Mouse (Mus musculus) lung, embryonic 14.5 days (tissue): Measurements from ENCODE around the gene Cpxm2. TPM values are rescaled to one million over a fixed set of nuclear protein-coding genes. Genes with fewer than 3 reads are reported as not detected.

ENCODE experiments used
- ATAC-seq: fragments of 200-750 bp; cut with Nextera tagmentation; 2 replicates; pipeline ENCODE4 v1.8.0; 2017; ENCODE audit warnings: mild to moderate bottlenecking, moderate TSS enrichment, moderate library complexity; ENCODE audit not compliant: insufficient read depth
- DNase-seq: peaks from one replicate; pipeline ENCODE4 v3.0.0-alpha.2; 2015
- H3K27ac ChIP-seq: fragments of 300-500 bp; sonication (generic); 2 replicates; pipeline ENCODE4 v1.5.1; 2014; ENCODE audit warnings: low read depth, mild to moderate bottlenecking, moderate library complexity
- H3K27me3 ChIP-seq: fragments of 300-500 bp; sonication (generic); 2 replicates; pipeline ENCODE4 v1.6.1; 2014; ENCODE audit warnings: low read length, control low read depth; ENCODE audit not compliant: insufficient read depth
- H3K36me3 ChIP-seq: fragments of 300-500 bp; sonication (generic); 2 replicates; pipeline ENCODE4 v1.6.1; 2014; ENCODE audit warnings: control low read depth; ENCODE audit not compliant: insufficient read depth
- H3K4me1 ChIP-seq: fragments of 300-500 bp; sonication (generic); 2 replicates; pipeline ENCODE4 v1.6.1; 2014; ENCODE audit warnings: antibody characterized with exemption, control low read depth; ENCODE audit not compliant: insufficient read depth
- H3K4me2 ChIP-seq: fragments of 300-500 bp; sonication (generic); 2 replicates; pipeline ENCODE4 v1.6.1; 2014; ENCODE audit warnings: mild to moderate bottlenecking
- H3K4me3 ChIP-seq: fragments of 300-500 bp; sonication (generic); 2 replicates; pipeline ENCODE4 v1.5.1; 2014; ENCODE audit warnings: low read depth, low read length
- H3K9ac ChIP-seq: fragments of 300-500 bp; sonication (generic); 2 replicates; pipeline ENCODE4 v1.6.1; 2014
- H3K9me3 ChIP-seq: fragments of 300-500 bp; sonication (generic); 2 replicates; pipeline ENCODE4 v1.6.1; 2016; ENCODE audit warnings: low read depth, low read length, control low read depth
- CTCF ChIP-seq: IDR thresholded peaks from 2 replicates; pipeline ENCODE4 v1.5.1; 2016; ENCODE audit warnings: antibody characterized with exemption, low read depth
- WGBS: fragments of 180-500 bp; shearing (Covaris S2); extraction: QIAGEN DNeasy Blood & Tissue Kit; methylation state at CpG from one replicate; pipeline ENCODE4 v1.1.7; 2014; 5-methylcytosine and 5-hydroxymethylcytosine counted together
- polyA plus RNA-seq: library from polyadenylated mRNA; unstranded; fragments of >200 nt; fragmentation: Nextera tagmentation; extraction: Ambion mirVana; gene quantifications from 2 replicates; pipeline ENCODE4 v1.2.1, GENCODE M21; 2014

The Cpxm2 gene
- polyA plus RNA-seq, 1 experiment from 2014 or later: 0.50 TPM

DNA sequence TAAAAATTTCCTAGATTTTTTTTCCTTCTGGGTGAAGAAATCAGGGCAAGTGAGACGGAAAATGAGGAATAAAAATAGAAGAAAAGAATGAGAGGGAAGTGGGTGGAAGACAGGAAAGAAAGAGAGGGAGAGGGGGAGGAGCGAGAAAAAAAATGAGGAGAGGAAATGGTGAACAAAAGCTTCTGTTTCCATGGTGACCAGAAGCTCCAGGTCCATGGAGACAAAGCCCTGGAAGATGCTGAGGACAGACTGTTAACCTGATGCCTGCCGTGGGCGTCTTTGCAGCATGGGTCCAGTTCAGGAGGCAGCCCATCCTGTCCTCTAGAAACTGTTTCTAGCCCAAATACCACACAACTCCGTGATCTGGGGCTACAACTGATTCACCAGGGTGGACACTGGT is 17.7 kb upstream of the Cpxm2 start:
- ATAC-seq: no peak

DNA sequence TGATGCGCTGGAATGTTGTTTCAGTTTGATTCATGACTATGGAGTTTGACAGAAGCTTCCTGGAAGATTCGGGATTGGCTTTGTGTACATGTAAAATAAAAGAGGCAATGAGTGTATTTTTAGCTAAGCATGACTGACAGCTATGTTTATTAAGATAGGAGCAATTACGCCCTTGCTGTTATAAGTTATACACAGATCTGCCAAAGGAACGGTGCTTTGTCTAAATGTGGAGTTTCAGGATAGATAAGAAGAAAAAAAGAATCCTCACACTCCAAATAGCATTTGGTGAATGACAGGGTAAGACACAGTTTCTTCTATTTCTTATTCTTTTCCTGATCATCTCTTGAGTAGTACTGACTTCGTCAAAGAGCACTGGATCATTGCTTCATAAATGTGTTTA is 17.2 kb upstream of the Cpxm2 start:
- Histone ChIP-seq H3K27ac (no peak overlapping the region), H3K4me3 (no peak overlapping the region), H3K36me3 (no peaks in the 10 kb centered on the region), H3K27me3 (no peaks in the 10 kb centered on the region), H3K4me2 (no peak overlapping the region), H3K4me1 (no peaks in the 10 kb centered on the region), H3K9me3 (no peaks in the 10 kb centered on the region), H3K9ac (no peak overlapping the region)
- 50% methylated on average over 5 of the region's 5 CpGs for WGBS
- no peak for TF ChIP-seq CTCF
- DNase-seq (no peak), ATAC-seq (no peak)

More for the DNA sequence above, 17.7 kb upstream of the Cpxm2 start:
- no peaks in the 10 kb centered on the region for H3K4me1 ChIP-seq
- H3K4me2 ChIP-seq: no peak overlapping the region
- no peak for DNase-seq
- TF ChIP-seq CTCF: no peak
- H3K27ac ChIP-seq: no peak overlapping the region
- H3K36me3 ChIP-seq: no peaks in the 10 kb centered on the region
- WGBS: 70% methylated on average over 5 of the region's 5 CpGs
- no peaks in the 10 kb centered on the region for H3K27me3 ChIP-seq
- no peaks in the 10 kb centered on the region for H3K9me3 ChIP-seq
- H3K9ac ChIP-seq: no peak overlapping the region
- no peak overlapping the region for H3K4me3 ChIP-seq

DNA sequence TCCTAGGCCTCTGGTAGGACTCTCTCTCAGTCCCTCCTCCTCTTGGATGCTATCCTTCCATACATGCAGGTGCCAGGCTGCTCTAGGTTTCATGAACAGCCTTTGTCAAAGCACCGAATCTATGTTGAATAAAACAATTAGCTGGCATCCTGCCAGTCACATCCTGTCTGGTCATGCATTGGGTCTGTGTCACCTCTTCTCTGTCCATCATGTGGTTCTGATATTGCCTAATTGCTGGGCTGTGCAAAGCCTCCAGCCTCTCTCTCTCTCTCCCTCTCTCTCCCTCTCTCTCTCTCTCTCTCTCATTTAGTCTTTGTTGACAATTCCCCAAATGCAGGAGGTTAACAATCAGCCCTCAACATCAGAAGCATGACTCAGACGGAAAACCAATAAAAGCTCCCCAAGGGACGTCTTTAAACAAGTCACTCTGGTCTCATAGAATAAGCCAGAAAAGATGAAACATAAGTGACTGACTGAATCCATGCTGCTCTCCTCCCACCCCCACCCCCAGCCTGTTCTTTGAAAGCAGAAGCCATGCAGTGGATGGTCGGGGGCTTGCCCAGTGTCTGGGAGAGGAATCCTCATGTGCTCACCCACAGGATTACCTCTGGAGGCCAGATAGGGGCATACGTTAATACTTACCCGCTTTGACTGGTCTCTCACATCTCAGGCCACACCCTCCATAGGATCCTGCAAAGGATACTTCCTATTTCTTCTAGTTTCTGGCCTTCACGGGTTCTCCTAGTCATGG is 15.1 kb upstream of the Cpxm2 start:
- TF ChIP-seq CTCF: no peak
- ATAC-seq: no peak
- H3K4me1 ChIP-seq: no peaks in the 10 kb centered on the region
- H3K9me3 ChIP-seq: no peaks in the 10 kb centered on the region
- H3K9ac ChIP-seq: no peak overlapping the region
- H3K4me3 ChIP-seq: no peak overlapping the region
- 57% methylated on average over 7 of the region's 7 CpGs for WGBS
- H3K27me3 ChIP-seq: no peaks in the 10 kb centered on the region
- H3K36me3 ChIP-seq: no peaks in the 10 kb centered on the region
- DNase-seq: peak; percentile 38
- no peak overlapping the region for H3K27ac ChIP-seq
- H3K4me2 ChIP-seq: no peak overlapping the region

DNA sequence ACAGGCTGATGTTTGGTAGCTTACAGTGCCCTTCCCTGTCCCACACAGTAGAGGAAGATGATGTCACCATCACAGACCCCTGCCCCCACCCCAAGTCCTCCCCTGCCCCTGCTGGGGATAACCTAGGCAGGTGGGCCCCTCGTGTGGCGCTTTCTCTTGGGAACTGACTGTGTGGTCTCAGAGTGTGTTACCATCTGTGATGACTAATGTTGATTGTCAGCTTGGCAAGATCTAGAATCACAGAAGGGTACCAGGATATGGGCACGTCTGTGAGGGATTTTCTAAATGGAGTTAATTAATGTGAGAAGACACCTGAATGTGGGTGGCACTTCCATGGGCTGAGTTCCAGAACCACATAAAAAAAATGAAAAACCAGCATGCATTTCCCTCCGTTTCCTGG is 12.7 kb upstream of the Cpxm2 start:
- Histone ChIP-seq H3K27me3 (no peaks in the 10 kb centered on the region), H3K4me2 (no peak overlapping the region), H3K36me3 (no peaks in the 10 kb centered on the region), H3K4me1 (no peaks in the 10 kb centered on the region), H3K4me3 (no peak overlapping the region), H3K27ac (no peak overlapping the region), H3K9me3 (no peaks in the 10 kb centered on the region), H3K9ac (no peak overlapping the region)
- DNase-seq (no peak), ATAC-seq (no peak)
- 64% methylated on average over 4 of the region's 4 CpGs for WGBS
- TF ChIP-seq CTCF: no peak

DNA sequence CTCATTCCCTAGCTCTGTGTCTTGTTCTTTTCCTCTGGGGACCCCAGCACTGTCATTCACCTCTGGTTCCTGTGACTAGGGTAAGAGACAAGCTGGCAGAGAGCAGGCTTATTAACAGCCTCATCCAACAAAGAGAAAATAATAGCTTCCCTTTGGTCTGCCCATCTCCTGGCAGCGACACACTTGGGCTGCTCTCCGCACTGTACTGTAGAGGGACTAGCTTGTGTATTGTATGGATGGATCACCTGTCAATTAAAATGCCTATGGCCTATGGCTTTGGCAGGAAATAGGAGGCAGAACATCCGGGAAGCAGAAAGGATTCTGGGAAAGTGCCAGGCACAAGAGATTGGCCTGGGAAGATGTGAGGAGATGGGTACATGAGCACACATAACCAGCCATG is 7.7 kb upstream of the Cpxm2 start:
- 76% methylated on average over 3 of the region's 3 CpGs for WGBS
- DNase-seq (no peak), ATAC-seq (no peak)
- H3K36me3 ChIP-seq: no peaks in the 10 kb centered on the region
- no peak overlapping the region for H3K4me3 ChIP-seq
- no peak overlapping the region for H3K4me2 ChIP-seq
- H3K9ac ChIP-seq: no peak overlapping the region
- H3K4me1 ChIP-seq: no peaks in the 10 kb centered on the region
- H3K9me3 ChIP-seq: no peaks in the 10 kb centered on the region
- no peak overlapping the region for H3K27ac ChIP-seq
- no peaks in the 10 kb centered on the region for H3K27me3 ChIP-seq
- no peak for TF ChIP-seq CTCF

DNA sequence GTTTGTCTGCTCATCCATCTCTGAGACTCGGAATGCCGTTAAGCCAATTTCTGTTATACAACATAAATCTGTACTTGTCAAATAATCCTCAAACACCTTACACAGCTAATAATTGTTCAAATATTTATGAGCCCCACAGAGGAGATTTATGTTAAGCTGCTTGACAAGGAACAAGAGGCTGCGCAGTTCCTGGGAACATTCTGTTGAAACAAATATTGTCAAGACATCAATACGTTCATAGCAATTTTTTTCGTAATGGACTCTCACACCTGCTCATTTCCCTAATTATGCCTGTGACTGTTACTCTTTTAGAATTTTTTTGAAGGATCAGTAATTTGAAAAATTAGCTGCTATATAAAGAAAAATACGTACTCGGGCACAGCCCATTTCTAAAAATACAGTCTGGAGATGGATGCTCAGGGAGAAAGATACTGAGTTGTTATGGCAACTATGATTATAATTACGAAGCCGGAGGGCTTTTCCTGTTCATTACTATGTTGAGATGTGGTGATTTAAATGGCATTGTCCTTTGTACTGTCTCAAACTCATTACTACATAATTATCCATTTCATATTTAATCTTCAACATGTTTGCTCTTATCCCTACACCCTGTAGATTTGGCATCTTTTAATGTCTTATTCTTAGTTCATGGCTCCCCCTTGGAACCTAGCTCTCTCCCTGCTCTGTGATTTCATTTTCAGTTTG is 3.9 kb upstream of the Cpxm2 start:
- Histone ChIP-seq H3K4me2 (no peak overlapping the region), H3K4me1 (no peaks in the 10 kb centered on the region), H3K9ac (no peak overlapping the region), H3K36me3 (no peaks in the 10 kb centered on the region), H3K27me3 (peaks cover 19% of the 10 kb centered on the region), H3K27ac (no peak overlapping the region), H3K4me3 (no peak overlapping the region), H3K9me3 (no peaks in the 10 kb centered on the region)
- ATAC-seq (no peak), DNase-seq (no peak)
- 46% methylated on average over 9 of the region's 9 CpGs for WGBS
- TF ChIP-seq CTCF: no peak

DNA sequence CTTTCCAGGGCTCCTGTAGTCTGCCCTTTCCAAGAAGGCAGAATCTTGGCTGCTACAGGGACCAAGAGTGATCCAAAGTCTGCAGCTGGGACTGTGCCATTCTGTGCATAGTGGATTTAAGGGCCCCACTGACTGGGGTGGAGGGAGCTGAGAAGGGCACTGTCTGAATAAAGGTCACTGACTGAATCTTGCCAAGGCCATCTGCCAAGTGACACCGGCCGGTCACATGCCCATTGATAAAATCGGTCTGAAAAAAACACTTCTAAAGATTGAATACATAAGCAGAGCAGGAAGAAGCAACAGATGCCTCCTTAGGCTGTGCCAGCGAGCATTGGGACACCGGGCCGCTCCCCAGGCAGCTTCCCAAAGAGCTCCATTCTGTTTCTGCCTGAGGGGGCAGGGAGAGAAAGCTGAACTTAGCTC is 803 bp downstream of the Cpxm2 start:
- 48% methylated on average over 6 of the region's 6 CpGs for WGBS
- H3K4me2 ChIP-seq: no peak overlapping the region; the same call in 1 of the 2 replicates
- no peak for TF ChIP-seq CTCF

More for the DNA sequence above, 803 bp downstream of the Cpxm2 start:
- no peaks in the 10 kb centered on the region for H3K9me3 ChIP-seq
- DNase-seq: no peak
- H3K4me1 ChIP-seq: no peaks in the 10 kb centered on the region
- H3K36me3 ChIP-seq: no peaks in the 10 kb centered on the region
- H3K9ac ChIP-seq: no peak overlapping the region
- H3K27ac ChIP-seq: no peak overlapping the region
- H3K4me3 ChIP-seq: no peak overlapping the region
- peaks cover 21% of the 10 kb centered on the region for H3K27me3 ChIP-seq
- no peak for ATAC-seq
